Mouse (Mus musculus): ENCODE data around the gene Tlr7. TPM values are rescaled to one million over a fixed set of nuclear protein-coding genes. Genes with fewer than 3 reads are reported as not detected.
"Not testable (repeated sequence)": the region's sequence is repeated elsewhere in the genome, so short reads cannot be mapped to it uniquely, and the experiment has no call there.

The Tlr7 gene
- total RNA-seq, 2 experiments from 2014 or later = 3.5 to 36.7 TPM

DNA sequence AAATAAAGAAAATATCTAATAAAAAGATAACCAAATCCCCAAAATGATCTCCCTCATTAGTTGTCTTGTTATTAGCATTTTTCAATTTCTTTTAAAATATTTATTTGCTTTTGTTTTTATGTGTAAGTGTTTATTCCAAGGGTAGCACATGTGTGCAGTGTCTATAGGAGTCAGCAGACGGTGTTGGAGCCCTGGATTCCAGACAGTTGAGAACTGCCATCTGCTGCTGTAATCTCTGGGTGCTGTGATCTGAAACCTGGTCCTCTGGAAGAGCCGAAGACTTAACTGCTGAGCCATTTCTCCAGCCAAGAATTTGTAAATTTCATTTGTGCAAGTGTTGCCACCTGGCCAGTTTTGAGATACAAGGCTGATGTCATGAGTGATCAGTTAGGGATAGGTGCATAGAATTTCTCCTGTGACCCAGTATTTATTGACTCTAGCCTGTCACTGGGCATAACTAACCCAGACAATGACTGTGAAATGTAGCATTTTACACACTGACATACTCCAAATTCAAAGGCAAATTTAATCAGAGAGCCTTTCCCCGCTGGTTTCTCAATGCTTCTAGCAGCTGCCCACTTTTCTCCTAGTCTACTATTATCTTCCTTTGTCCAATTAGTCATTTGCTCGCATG lies 15.1 kb downstream of the Tlr7 start:
- ATAC-seq (replicated peaks; ENCODE audit: low FRiP score, poor library complexity, severe bottlenecking) = no peak

DNA sequence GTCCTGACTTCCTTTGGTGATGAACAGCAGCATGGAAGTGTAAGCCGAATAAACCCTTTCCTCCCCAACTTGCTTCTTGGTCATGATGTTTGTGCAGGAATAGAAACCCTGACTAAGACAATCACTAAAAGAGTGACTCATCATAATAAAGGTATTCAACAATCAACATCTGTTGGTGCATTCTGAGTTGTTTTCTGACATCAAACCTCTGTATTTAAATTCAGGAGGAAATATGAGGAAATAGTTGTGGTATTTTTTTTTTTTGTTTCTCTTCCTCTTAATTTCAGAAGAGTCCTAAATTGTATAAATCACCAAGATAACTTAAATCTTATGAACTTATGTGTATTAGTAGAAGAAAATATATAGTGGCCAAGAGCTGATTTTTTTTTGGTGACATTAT lies 28.3 kb downstream of the Tlr7 start:
- ATAC-seq (replicated peaks; ENCODE audit: low FRiP score, poor library complexity, severe bottlenecking) = not testable (repeated sequence)

DNA sequence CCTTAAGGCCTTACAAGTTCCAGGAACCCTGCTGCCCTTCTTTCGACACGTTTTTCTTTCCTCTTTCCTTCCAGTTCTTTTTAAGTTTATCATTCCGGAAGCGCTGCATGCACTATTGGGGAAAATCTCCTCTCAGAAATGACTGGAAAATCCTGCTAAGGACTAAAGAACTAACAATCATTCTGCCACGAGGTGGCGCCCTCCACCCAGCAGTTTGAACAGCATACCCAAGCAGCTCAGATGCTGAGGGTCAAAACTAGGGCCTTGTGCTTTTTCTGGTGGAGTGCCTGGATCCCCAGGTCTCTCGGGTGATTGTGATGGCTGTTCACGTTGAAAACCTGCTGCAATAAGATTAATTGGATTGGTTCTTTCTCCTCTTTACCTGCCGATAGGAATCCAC lies 53.4 kb downstream of the Tlr7 start:
- ATAC-seq (replicated peaks; ENCODE audit: low FRiP score, poor library complexity, severe bottlenecking) = no peak

DNA sequence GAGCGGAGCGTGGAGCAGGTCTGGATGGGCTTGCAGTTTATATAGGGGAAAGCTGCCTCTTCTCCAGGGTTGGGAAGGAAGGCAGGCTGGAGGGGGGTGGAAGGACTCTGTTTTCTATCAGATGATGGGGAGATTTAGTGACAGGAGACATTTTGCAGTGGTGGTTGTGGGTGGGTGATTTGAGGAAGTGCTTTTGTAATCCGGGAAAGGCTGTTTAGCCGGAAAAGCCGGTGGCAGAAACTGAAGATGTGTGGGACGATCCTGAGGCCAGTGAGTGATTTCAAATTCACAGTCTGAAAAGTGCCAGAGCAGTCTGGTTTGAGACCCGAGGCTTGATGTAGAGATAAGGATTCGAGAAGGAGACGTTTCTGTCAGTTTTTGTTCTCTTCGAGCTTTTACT lies 53.8 kb downstream of the Tlr7 start:
- no peak for ATAC-seq (replicated peaks; ENCODE audit: low FRiP score, poor library complexity, severe bottlenecking)

DNA sequence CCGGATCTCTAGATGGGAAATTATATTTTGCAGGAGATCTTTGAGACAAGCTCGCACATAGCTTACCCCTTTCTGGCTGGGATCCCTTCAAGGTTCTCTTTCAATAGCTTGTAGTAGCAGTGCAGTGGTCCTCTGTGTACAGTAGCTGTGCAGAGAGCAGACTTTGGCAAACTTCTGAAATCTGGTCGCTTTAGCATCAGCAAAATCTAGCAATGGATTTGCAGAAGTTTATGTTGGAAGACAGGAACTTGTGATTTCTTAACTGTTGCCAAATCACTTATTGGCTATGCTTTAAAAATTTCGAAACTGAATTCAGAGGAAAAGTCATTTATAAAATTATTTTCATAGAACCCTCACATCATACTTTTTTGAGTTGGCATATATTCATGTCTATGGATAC lies 66.3 kb downstream of the Tlr7 start, which contains the start of gene Tlr8:
TSS of gene Tlr8 (minus strand) at position 244 of the 400 bp plus-strand sequence.
- ATAC-seq (replicated peaks; ENCODE audit: low FRiP score, poor library complexity, severe bottlenecking) = no peak

DNA sequence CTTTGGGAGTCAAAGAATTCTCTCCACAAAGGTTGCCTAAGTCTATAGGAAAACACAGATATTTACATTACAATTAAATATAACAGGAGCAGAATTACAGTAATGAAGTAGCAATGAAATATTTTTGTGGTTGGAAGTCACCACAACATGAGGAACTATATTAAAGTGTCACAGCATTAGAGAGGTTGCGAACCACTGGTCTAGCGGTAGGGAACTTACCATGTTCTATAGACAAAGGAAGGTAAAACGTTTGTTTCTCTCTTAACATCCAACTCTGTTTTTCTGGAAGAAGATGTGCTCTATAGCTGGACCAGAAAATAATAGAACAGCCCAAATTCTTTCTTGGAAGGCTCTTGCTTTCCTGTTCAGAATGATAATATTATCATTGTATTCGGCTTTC lies 66.8 kb downstream of the Tlr7 start:
- ATAC-seq (replicated peaks; ENCODE audit: low FRiP score, poor library complexity, severe bottlenecking) = no peak

Other genes starting within 250 kb of the Tlr7 start
- 1,938 and 2,125 TPM in 2 replicates for gene Tmsb4x, start 121.2 kb downstream of the Tlr7 start, total RNA-seq (2015; ENCODE audit: low replicate concordance)
- 844 and 1,294 TPM in 2 replicates for gene Tmsb4x, start 121.2 kb downstream of the Tlr7 start, total RNA-seq (2017; ENCODE audit: low replicate concordance)
- gene Tlr8, start 66.2 kb downstream of the Tlr7 start, total RNA-seq (2015; ENCODE audit: low replicate concordance) = 11.7 and 24.0 TPM in 2 replicates
- 5.3 and 11.2 TPM in 2 replicates for gene Tlr8, start 66.2 kb downstream of the Tlr7 start, total RNA-seq (2017; ENCODE audit: low replicate concordance)
- gene Prps2, start 52.2 kb upstream of the Tlr7 start, total RNA-seq (2015; ENCODE audit: low replicate concordance) = 8.8 and 11.7 TPM in 2 replicates
- 2.9 and 9.7 TPM in 2 replicates for gene Prps2, start 52.2 kb upstream of the Tlr7 start, total RNA-seq (2017; ENCODE audit: low replicate concordance)

All from erythroblast, adult 5-6 weeks (primary cell).